Mouse (Mus musculus): ENCODE results near the gene Il17rc.

Gene Il17rc

DNA sequence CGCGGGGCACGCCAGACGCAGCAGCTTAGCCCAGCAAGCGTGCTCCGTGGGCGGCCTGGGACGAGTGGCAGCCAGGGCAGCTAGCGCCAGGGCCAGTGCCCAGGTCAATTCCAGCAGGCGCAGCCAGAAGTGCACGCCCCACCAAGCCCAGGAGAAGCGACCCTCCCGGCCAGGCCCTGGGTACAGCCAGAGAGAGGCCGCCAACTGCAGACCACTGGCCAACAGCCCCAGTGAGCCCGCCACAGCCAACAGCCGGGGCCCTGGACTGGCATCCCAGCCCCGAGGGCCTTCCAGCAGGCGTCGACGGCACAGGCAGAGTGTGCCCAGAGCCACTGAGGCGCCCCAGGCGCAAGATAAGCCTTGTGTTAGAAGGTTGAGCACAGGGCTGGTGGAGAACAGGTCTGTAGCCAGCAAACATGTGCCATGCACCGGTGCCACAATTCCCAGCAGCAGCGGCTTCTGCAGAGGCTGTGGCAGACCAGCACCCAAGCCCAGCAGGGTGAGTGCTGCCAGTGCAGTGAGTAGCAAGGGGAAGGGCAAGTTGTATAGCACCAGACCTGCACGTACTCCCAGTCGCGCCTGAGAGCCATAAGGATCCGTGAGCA, 23.9 kb downstream of the Il17rc start:
- no peak for DNase-seq (ENCODE audit: low spot score)

DNA sequence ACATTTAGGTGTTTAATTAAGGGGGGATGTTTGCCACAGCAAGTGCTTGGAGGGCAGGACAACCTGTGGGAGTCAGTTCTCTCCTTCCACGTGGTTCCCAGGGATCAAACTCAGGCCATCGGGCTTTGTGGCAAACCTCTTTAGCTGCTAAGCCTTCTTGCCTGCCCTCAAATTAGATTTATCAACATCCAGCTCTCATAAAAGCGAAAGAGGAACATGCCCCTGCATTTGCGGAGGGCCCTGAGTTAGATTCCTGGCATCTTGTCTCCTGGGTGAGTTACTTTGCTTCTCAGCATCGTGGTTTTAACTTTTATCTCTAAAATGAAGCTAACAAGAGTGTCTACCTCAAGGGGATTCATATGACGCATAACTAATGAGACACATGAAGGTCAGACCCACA, 28.1 kb downstream of the Il17rc start:
- DNase-seq (ENCODE audit: low spot score), result no peak

DNA sequence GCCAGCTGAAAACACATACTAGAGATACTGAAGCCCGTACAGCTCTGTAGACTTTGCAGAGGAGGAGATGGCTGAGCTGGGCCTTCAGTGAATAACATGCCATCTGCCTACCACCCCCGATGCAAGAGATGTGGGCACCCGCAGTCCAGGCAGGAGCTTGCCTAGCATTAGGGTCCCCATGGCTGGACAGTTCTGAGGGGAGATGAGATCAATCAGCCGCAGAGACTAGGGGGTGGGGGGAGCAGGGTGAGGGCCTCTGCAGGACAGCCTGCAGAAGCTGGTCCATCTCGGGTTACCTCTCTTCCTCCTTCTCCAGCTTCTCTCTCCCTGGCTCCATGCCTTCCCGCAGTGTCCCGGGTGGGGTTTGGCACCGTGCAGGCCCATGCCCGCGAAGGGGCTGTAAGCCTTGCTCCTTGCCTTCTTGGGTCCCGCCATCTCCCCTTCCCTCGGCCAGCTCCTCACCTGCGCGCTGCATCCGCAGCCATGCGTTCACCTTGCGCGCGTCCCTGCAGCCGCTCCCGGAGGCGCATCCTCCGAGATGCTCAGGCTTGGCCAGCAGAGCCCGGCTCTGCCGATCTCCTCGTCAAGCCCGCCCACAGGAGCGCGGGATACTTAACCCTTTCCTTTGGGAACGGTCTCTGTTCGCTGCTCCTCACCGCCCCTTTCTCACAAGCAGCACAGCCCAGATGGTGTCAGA, 30.3 kb downstream of the Il17rc start, which contains the start of gene Prrt3:
Prrt3 (minus strand) TSS at position 544 of the 697 bp plus-strand sequence.
- no peak for DNase-seq (ENCODE audit: low spot score)

DNA sequence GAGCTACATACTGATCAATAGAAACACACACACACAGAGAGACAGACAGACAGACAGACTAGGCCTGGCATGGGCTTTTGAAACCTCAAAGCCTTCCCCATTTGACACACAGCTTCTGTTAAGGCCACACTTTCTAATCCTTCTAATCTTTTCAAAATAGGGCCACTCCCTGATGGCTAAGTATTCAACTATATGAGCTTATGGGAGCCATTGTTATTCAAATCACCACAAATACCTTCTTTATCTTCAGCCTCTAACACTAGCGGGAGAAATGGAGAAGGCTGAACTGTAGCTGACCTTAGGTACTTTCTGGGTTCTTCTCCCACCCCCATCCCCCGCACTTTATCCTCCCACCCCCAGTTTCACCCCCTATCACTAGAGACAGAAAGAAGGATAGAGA, 31.6 kb downstream of the Il17rc start:
- no peak for DNase-seq (ENCODE audit: low spot score)

DNA sequence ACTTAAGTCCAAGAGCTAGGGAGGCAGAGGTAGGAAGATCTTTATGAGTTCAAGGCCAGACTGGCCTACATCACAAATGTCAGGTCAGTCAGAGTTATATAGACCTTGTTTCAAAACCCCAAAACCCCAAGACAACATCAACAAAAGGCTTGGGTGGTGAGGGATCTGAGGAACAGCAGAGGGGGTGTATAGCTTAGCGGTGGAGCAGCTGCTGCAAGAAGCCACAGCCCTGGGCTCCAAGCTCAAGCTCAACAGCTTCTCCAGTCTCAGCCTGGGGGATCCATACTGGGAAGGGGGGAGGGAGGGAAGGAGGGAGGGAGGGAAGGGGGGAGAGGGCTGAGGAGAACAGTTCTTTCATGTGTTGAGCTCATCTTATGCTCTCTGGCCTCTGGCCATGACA, 34.5 kb downstream of the Il17rc start:
- DNase-seq (ENCODE audit: low spot score), result no peak

DNA sequence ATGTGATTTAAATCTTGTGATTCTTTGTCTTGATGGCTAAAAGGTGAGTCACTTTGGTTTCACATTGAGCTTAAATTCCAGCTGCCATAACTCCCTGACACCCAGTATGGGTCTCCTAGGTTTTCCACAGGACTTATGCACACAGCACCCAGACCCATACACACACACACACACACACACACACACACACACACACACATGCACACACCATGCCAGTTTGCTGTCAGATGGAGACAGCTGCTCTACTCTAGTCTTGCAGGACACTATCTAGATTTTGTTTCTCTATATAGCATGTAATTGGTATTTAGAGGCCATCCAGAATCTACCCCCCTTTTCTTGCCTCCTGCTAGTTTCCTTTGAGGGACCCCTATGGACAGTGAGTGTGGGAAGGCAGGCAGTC, 35.9 kb downstream of the Il17rc start:
- DNase-seq (ENCODE audit: low spot score), result no peak

DNA sequence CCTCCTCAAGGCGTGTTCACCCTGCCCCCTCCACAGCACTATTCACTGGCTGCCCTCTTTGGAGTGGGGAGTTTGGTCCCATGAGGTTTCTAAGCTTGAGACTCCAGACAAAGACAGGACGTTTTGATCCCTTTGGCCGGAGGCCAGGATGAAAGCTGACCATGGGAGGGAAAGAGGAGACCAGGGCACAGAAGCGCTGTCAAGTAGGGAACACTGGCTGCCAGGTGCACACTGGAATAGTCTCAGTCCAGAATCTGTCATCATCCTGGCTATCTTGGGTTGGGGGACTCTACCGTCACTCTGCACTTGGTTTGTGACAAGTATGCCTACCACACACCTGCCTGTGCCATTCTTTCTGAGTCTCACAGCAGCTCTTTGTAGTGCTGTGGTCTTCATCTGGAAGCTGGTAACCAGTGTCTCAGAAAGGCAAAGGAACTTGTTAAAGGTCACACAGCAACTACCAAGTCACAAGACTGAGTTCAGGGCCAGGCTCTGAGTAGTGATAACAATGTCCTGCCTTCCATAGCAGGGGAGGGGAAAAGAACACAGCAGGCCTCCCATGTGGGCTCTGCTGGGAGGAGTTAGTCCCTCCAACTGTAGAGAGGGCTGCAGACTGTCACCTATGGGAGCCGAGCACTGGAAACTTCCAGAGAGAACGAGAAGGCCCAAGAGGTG, 37.2 kb downstream of the Il17rc start:
- no peak for DNase-seq (ENCODE audit: low spot score)

DNA sequence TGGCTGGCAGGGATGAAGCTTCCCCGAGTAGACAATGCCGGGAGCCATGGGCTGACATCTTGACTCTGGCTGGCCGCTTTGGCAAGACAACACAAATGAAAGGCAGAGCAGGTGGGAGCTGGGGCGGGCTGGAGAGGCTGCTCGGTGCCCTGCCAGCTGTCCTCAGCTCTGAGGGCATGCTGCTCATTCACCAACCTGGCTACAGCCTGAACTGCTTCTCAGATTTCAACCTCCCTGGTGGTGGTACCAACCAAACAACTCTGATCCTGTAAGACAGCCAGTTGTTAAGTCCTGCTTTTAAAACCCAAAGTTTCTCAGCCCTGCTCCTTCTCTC, 37.7 kb downstream of the Il17rc start:
- no peak for DNase-seq (ENCODE audit: low spot score)

DNA sequence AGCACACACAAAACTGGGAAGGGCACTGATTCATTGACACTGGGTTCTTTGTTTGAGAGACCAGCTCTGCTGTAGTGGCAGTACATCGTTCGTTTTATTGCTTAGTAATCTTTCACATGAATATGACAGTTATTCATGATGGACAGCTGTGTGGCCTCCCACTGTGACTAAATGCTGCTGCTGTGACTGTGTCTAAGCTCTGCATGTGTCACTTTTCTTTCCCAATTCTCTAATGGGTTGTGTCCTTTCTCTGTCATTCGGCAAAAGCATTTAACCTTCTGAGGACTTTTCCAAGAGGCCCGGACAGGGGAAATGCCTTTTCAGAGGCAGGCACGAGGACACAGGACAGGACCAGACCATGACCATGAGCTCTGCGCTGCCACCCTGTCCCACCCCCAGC, 42.7 kb downstream of the Il17rc start:
- DNase-seq (ENCODE audit: low spot score), result no peak

DNA sequence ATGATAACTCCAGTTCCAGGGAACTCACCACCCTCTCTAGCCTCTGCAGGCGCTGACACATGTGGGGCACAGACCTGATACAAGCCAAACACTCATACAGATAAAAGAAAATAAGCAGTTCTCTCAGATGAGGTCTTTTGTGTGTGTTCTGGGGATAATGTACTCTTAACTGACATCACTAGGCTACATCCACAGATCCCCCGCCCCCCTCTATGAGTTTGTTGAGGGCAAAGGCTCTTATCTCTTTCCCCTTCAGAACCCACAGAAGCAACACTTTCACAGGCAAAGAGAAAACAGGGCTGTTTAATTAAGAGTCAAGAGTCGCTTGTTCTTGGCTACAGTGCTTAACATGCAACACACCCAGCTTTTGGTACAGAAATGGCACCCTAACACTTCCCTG, 43.4 kb downstream of the Il17rc start:
- DNase-seq (ENCODE audit: low spot score), result no peak

DNA sequence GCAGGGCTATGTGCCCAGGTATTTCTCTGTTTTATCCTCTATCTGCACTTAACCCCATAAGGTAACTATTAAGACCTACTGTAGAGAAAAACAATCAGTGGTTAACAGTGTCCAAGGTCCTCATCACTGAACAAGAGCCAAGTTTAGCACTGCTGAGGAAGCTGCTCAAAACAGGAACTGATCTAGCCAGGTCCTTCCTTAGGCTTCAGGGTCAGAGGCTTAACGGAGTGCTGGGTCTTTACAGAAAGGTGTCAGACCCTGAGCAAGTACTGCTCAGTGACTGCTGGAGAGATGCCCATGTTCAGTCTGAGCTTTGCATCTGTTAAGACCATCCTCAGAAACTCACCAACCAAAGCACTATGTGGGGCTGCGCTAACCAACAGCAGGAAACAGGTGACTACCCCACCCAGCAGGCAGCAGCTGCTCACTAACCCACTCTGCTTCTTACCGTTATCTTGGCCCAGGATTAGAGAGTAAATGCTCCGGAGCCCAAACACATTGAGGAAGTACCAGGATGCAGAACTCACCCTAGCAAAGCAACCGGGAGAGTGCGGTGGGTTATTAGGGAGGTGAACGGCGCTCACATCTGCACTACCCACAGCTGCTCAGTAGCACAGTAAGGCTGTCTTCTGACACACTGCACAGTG, 46.3 kb downstream of the Il17rc start:
- no peak for DNase-seq (ENCODE audit: low spot score)

DNA sequence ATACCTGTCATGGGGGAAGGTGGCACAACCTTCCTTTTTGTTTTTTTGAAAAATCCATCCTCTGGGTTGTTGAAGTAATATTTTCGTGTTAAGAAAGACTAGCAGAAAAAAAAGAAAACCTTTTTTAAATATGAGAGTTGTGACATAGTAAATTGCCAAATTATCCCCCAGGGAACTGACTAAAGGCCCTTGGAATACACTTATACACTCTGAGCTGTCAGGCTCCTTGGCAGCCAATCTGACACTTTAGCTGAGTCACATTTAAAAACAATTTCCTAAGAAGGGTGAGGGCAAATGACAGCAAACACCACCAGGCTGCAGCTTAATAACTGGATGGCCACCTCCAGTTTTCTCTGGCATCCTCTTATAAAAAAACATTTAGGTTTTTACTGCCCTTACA, 51.1 kb downstream of the Il17rc start:
- no peak for DNase-seq (ENCODE audit: low spot score)

DNA sequence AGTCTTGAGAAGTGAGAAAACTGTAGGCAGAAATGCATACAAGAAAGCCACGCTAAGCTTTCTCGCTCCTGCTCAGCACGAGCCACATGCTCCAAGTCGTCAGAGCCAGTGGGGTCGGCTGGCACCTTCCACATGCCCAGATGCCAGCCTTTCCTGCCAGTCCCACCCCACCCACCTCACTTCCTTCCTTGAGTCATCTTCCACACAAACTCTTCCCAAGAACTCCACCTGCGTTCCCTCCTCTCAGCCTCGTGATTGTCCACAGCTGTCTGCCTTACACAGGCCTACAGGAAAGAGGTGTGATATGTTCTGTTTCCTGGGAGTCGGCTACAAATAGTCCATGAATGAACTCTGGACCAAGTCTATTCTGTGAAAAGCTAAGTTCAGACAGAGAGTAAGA, 52.2 kb downstream of the Il17rc start:
- DNase-seq (ENCODE audit: low spot score), result no peak

DNA sequence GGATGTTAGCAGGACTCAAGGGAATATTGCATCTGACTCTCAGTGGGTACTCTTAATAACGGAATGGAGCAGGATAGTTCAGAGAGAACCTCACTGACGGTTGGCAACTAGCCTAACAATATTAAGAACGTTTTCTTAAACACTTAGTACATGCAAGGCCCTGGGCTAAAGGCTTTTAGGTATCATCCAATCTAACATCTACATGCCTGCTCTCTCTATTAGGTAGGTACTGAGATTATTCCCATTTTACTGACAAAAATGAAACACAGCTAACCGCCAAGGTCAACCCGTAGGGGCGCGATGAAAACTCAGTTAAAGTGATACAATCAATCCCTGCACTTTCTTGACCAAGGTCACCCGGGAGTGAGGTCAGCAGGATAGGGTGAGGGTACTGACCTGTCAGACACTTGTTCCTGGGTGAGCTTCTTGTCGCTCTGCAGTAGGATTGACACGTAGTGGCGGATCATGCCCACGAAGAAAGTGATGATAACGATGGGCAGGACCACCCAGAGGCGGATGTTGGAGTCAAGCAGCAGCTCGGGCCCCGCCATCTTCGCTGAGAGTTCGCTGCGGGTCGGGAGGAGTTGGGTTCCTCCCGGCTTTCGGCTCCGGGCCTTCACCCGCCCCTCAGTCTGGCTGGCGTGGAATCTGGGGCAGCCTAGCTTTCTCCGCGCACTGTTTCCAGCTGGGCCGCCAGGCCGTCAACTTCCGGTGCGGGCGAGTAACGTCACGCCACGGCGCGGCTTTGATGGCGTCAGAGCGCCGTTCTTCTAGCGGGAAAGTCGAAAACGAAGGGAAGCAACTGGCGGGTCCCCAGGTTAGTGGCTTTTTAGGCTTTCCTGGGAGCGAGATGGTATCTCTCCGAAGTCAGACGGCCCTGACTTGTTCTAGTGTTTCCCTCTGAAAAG, 60.0 kb downstream of the Il17rc start, which contains the start of the genes Emc3 and Fancd2:
Emc3 (minus strand) TSS at position 721 of the 908 bp plus-strand sequence.
Fancd2 (plus strand) TSS at position 751 of the 908 bp plus-strand sequence.
- DNase-seq (ENCODE audit: low spot score), result peak; percentile 89

DNA sequence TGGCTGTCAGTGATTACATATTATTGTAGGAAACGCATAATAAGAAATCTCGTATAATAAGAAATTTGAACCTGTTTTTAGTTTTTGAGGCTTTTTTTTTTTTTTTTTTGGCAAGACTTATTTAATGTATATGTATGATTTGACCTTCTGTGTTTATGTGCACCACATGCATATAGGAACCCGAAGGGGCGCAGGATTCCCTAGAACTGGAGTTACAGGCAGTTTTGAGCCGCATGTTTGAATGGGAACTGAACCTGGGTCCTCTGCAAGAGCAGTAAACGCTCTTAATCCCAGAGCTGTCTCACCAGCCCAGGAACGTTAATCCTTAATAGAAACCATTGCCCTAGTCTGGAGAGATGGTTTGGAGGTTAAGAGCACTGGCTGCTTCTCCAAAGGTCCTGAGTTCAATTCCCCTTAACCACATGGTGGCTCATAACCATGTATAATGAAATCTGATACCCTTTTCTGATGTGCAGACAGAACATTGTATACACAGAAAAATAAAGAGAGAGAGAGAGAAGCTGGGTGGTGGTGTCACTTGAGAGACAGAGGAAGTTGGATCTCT, 60.7 kb downstream of the Il17rc start:
- DNase-seq (ENCODE audit: low spot score), result no peak
